Mouse (Mus musculus): ENCODE measurements around the gene Elane.

Gene Elane

DNA sequence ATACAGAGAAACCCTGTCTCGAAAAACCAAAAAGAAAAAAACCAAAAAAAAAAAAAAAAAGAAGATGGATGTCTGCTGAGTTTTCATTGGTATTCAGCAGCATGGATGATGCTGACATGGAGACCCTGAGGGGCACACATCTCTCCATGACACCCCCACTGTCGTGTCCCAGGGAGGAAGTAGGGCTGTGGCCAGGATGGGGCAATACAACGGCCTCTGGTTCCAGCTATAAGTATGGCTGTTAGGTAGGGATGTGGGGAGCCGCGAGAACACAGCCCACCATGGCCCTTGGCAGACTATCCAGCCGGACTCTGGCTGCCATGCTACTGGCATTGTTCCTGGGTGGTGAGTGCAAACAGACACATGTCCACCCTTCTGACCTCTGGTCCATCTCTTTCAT, at the start of gene Elane:
Gene Elane (plus strand): TSS at position 194 of the 400 bp plus-strand sequence.
- DNase-seq (ENCODE audit: low spot score in 2 of 2) = no peak

DNA sequence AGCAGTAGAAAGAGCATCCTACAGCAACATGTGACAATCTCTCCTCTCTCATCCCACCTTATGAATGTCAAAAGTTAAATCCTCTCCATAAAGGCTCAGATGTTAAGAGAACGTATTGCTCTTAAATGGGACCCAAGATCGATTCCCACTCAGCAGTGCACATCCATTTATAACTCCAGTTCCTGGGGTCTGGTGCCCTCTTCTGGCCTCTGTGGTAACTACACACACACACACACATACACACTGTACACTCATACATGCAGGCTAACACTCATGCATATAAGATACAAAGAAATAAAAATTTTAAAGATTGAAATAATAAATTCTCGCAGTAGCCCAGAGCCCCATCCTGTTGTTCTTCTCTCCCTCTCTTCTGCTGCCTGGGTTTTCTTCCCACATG, 49.1 kb upstream of the Elane start:
- DNase-seq (ENCODE audit: low spot score in 2 of 2) = no peak

DNA sequence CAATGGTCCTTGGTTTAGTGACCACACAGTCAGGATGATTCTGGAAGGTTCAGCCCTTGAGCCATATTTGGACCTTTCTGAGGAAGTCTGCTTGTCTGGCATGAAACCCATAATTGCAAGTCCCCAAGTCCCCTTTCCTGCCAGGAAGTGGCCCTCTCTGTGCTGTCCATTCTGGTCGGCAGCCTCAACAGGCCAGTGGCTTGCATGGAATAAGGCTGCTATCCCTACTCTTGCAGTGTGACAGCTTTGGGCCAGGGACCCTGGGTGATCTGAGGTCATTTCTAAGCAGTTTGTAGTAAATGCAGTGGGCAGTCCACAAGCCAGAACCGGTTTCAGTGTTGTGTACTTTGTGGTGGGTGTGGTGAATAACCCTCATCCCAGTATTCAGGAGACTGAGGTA, 47.9 kb upstream of the Elane start:
- DNase-seq (ENCODE audit: low spot score in 2 of 2) = no peak

DNA sequence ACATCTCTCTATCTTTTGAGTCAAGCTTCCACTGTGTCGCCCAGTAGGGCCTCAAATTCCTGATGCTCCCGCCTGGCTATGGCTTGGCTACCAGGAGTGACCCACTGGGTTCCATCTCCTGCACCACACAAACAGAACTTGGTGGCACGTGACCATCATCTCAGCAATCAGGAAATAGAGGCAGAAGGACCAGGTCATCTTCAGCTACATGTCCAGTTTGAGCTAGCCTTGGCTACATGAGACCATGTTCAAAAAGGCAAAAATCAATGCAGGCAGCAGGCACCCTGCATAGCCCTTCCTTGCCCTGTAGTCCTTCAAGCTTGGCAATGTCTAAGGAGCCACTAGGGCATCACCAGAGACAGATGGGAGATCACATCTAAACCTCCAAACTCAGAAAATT, 46.0 kb upstream of the Elane start:
- no peak for DNase-seq (ENCODE audit: low spot score in 2 of 2)

DNA sequence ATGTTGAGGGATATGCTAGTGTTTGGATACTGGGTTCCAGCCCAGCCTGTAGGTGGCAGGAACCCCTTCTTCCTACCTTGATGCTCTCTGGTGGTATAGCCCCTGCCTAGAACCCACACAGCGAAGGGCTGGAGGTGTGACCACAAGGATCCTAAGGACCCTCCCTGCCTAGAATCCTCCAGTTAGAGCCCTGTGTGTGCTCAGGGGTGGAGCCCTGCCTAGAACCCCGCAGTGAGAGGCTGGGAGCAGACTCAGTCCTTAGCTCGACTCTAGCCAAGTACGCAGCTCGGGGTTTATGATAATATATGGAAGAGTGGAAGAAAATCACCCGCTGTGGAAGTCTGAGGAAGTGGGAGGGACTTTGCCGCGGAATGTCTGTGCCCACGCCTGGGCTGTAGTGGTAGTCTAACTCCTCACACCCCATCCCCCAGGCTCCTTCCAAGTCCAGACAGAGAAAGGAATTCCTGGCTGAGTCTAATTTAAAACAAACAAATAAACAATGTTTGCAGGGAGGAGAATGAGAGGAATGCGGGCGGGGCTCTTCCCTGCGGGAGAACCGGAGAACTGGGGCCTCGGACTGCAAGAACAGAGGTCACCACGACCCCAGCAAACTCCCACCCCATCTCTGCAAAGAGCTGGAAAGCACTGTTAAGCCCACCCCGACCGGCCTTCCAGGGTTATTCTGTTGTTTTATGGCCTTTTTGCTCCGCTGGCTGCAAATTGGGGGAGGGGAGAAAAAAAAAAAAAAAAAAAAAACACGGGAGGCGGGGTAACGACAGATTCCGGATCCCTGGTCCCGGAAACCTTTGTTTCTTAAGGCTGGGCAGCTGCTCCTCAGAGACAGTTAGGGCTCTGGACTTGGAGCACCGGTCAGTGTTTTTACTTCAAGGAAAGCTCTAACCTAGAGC, 45.1 kb upstream of the Elane start:
- DNase-seq (ENCODE audit: low spot score in 2 of 2) = peak in 1 of 2 experiments; percentile 50

DNA sequence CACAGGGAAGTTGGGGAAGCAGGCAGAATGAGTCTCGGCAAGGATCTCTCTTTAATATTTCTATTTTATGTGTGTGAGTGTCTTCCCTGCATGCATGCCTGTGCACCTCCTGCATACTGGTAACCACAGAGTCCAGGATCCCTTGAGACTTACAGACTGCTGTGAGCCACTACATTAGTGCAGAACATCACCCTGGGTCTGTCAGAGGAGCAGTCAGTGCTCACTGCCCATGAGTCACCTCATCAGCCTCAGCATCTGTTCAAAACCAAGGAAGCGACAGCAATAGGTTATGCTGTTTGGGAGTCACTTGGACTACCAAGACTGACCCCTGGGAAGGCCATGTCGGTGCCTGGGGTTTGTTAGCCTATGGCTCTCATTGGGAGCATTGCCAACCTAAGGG, 43.7 kb upstream of the Elane start:
- DNase-seq (ENCODE audit: low spot score in 2 of 2) = no peak

DNA sequence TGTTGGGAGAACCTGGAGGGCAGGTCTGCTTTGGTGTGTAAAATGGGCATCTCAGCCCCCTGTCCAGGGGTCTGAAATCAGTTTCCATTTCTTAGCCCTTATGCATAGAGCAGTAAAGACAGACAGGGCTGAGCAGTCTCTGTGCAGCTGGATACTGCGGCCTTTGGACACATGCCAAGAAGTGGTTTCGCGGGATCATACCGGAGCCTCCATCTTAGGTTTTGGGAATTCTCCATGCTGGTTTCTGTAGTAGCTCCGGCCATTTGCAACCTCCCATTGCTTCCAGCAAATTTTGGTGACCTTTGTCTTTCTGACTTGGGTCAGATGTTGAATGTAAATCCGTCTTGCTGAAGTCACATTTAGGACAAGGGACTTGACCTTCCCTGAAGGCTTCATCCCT, 42.6 kb upstream of the Elane start:
- DNase-seq (ENCODE audit: low spot score in 2 of 2) = no peak

DNA sequence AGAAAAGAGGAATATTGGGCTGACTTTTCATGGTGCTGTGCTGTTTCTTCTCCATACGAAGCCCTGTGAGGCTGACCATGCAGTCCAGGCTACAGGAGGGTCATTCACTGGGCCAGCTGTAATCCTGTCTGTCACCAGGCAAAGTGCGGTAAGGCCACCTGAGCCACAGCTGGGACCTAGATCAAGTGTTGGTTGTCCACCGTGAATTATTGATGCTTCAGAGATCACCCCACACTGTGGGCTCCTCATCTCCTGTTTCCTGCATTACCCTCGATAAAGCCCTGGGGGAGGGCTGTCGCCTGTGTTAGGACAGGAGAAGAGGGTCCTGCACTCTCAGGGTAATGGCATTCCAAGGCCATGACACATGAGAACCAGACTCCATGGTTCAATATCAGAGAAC, 39.5 kb upstream of the Elane start:
- no peak for DNase-seq (ENCODE audit: low spot score in 2 of 2)

DNA sequence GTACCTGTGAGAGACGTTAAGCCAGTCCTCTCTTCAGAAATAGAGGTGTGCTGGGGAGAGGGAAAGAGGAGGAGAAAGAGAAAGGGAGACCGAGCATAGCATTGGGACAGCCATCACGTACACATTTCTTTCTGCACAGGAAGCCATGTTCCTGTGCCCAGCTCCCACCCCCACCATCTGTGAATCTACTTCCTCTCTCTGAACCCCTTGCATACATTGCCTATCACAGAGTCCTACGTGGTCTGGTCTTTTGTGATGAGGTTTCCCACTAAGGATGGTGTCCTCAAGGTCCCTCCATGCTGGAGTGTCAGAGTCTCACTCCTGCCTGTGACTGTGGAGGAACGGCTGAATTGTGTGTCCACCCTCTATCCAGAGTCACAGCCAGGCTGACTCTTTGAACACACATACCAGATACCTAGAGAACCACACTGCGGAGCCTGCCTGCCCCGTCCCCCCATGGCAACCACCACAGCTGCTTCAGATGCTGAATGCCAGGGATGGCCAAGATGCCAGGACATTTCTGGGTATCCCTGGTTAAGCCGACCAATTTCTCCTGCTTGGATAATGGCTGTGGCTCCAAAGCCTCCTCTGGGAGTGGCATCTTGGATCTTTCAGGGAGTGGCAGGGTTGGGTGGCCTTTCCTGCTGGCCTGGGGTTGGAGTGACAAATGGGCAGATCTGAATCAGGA, 36.0 kb upstream of the Elane start:
- no peak for DNase-seq (ENCODE audit: low spot score in 2 of 2)

DNA sequence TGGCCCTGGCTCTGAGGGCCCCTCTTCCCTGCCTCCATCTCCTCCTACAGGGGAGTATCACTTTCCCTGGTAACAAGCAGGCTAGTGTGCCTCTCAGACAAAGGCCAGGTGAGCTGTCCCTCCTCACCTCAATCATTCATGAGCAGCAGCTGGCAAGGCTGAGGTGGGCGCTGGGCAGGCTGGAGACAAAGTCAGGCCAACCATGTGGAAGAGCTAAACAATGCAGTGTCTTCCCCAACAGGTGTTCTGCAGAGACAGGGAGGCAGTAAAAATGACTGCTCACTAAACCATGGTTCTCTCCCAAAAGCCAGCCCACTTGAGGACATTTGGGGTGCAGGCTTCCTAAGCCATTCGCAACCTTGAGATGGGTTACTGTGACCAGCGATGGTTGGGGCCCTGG, 34.4 kb upstream of the Elane start:
- DNase-seq (ENCODE audit: low spot score in 2 of 2) = no peak

DNA sequence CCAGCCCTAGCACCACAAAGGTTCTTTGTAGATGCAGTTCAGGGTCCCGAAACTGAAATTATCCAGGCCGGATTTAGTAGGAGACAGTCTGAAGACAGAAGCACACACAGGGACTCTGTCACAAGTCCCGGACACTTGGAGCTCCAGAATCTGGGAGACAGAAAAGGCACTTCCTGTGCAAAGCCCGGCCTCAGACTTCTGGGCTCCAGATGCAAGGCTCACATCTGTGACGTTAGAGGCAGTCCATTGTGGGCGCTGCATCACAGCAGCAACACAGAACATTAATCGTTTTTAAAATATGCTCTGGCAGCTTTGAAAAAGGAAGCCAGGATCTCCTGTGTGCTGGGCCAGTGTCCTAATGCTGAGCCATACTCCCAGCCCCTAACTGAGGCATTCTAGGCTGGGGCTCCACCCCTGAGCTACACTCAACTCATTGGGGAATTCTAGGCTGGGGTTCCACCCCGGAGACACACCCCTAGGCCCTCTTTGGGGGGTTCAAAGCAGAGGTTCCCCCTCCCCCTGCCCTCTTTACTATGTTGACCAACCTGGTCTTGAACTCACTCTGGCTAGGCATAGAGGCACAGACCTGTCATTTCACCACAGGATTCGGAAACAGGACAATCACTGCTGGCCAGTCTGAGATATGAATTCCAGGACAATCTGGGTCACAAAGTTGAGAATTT, 33.8 kb upstream of the Elane start:
- DNase-seq (ENCODE audit: low spot score in 2 of 2) = no peak

DNA sequence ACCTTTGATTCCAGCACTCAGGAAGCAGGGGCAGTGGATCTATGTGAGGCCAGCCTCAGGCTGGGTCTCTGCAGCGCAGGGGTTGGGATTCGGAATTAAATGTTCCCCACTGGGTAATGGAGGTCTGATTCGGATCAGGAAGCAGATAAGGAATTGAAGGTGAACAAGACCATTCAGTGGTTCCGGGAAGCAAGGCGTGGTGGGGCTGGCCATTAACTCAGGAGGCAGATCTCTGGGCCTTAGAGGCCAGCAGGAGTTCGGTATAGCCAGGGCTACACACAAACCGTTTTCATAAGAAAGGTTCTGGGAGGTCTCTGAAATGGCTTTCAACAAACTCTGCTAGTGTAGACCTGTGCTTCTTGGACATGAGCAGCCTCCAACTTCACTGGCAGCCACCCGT, 33.2 kb upstream of the Elane start:
- no peak for DNase-seq (ENCODE audit: low spot score in 2 of 2)

DNA sequence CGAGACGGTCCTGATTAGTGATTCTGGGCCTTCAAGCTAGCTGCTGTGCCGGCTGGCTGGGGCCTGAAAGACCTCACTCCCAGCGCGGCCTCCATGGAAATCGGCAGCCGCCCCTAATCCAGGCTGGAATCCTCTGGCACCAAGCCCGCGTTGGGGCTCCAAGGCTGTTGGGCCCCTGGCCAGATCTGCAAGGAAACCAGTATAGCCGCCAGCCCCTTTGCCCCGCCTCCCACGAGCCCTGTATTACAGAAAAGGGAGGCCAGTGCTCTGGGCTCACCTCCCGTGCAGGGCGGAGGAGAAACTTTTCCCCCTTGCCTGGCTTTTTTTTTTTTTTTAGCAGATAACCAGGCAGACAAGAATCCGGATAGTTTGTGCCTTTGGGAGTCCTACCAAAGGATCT, 32.7 kb upstream of the Elane start:
- DNase-seq (ENCODE audit: low spot score in 2 of 2) = peak; percentile 92 to 94

DNA sequence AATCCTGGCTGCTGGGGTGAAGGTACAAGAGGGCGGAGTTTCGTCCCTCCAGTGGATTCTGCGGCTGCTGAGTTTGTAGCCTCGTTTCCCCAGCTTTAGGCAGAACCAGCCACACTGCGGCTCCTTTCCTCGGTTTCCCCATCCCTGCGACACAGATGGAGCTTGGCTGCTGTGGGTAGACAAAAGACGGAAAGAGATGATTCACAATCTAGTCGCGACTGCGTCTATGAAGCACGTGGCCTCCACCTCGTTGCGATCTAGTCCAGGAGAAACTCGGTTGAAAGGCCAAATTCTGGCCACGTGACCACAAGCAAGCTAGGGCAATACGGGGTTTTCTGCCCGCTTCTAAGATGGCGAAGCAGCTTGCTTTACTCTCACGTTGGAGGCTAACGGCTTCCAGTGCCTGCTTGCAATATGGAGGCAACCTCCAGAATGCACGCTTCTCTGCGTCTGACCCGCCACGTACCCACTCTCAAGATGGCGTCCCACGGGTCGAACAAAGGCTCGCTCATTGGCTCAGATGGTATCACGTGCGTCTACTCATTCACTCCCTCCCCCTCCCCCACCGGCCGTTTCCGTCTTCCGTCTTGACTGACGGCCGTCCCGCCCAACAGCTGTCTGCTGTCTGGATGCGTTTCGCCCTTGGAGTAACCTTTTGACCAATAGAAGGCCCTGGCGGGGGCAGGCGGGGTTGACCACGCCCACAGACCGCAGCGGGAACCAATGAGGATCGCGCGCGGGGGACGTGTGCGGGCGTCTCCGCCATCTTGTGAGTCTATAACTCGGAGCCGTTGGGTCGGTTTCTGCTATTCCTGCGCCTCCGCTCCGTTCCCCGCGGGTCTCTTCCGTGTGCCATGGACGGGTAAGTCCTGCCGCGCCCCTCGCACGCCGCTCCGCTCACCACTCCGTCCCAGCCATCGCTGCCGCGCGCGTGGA, 31.9 kb upstream of the Elane start, which contains the start of gene Ptbp1:
Gene Ptbp1 (plus strand): TSS at position 568 of the 936 bp plus-strand sequence.
- DNase-seq (ENCODE audit: low spot score in 2 of 2) = peak; percentile 94 to 98

DNA sequence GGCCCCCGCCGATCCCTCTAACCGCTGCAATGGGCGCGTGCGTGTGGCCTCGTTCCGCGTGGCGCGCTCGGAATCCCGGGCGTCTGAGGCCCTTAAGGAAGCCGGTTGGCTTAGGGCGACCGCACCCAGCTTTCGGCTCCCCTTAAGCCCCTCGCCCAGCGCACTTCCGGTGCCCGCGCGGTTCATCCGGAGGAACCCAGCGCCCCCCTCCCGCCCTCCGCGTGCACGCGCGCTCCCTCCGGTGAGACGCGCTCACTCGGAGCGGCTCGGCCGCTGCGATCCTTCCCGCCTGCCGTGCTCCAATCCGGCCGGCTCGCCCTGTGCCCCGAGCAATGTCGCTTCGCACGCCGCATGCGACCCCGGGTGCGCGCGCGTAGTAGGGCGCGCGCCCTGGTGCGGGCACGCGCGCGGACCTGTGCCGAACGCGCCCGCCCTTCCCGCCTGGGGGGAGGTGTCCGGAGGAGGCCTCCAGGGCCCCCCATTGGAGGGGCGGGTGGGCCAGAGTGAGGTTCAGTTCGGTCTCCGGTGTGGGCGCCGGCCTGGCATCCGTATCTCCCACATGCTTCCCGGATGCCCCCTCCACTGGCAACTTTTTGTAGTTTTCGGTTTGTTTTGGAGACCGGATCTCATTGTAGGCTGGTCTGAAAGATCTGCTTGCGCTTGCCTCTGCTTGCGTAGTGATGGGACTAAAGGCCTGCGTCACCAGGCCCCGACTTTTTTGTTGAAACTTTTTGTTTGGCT, 31.1 kb upstream of the Elane start:
- peak in 1 of 2 experiments; percentile 56 for DNase-seq (ENCODE audit: low spot score in 2 of 2)

DNA sequence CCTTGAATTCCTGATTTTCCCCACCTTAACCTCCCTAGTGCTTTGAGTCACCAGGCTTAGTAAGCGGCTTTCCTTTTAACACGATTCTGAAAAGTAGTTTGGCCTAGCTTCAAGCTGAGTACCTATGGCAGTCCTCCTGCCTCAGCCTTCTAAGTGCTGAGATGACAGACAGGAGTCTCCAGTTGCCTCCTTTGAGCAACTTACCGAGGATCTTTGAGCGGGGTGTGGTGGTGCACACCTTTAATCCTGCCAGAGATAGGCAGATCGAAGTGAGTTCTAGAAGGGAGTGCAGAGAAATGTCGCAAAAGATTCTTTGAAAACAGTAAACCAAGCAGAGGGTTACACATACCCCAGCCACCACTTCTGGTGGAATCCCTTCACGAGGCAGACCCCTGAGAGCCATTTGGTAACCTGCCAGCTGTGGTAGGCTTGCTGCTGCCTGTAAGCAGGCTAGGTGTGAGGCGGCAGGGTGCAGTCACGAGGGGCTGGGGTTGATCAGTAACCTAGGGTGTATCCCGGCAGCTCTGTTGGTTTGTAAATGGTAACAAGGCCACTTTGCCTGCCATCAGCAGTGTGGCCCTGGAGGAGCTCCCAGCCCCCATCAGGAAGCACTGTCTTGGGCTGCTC, 30.4 kb upstream of the Elane start:
- no peak for DNase-seq (ENCODE audit: low spot score in 2 of 2)

DNA sequence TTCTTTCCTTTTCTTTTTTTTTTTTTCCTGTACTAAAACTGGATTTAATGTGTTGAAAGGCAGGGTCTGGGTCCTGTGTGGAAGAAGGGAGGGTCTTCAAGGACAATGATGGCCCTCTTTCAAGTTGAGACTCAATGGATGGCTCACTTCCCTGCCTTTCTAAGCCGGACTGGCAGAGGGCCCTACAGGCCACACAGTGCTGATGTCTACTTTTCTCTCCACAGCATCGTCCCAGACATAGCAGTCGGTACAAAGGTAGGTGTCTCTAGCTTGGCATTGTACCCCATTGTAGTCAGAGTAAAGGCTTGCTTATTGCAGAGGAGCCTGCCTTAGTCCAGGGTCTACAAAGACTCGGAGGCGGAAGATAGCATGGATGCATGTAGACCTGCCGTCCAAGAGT, 29.8 kb upstream of the Elane start:
- DNase-seq (ENCODE audit: low spot score in 2 of 2) = no peak

DNA sequence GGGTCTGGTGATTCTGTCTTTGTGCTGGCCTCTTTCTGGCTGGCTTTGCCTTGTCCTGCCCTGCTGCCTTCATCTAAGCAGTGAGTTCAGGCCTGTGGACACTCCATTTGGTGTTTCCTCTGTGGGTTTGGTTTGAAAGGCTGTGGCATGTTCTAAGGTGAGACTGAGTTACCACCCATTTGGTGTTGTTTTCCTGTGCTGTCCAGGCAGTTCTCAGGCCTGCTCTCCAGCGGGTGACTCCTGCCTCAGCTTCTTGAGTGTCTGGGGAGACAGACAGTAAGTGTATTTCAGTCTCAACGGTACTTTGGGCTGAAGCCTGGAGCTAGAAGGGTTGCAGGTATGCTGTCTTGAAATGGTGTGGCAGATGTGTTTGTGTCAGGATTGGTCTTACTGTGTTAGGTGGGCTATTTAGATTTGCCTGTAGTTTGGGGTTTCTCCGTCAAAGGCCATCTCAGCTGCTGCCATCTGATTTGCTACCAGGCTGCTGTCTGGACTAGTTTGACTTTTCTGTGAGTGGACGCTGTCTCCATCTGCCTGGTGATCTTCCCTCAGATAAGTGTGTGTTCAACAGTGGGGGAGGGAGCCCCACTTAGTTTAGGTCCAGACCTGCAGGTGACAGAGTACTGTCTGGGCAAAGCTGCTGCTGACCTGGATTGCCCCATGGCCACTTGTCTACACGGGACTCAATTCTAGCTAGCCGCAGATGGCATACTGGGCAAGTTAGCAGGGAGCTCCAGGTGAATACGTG, 29.2 kb upstream of the Elane start:
- peak in 1 of 2 experiments; percentile 51 for DNase-seq (ENCODE audit: low spot score in 2 of 2)

DNA sequence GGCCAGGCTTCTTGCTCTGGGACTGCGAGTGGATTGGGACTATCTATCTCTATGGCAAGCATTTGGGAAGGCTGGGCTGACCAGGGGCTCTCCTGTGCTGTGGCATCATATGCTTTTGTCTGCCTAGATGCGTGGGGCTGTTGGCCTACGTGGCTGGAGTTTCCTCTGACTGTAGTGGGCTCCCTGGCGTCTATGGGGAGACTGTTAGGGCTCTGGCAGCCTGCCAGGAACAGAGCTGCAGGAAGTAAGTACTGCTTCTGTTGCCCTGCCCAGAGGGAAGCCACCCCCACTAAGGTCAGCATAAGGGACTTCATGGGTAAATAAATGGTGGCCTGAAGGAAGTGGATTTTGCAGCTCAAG, 28.6 kb upstream of the Elane start:
- DNase-seq (ENCODE audit: low spot score in 2 of 2) = no peak

DNA sequence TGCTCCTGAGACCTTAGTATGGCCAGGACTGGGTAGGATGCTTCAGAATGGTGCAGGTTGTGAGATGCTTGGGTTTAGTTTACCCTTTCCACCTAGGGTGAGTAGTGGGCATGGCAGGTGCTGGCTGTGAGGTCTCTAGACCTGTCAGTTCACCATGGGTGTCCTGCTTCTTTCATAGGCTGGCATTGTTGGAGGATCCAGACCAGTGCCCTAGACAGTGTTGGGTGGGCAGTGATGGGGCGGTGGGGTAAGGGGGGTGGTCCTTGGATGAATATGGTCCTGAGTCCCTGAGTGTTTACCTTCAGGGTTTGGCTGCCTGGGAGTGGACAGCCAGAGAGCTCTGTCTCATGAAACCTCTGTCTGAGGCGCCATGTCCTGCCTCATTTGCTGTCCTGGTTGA, 28.2 kb upstream of the Elane start:
- no peak for DNase-seq (ENCODE audit: low spot score in 2 of 2)
